Mouse (Mus musculus) midbrain, postnatal 0 days (tissue): Measurements from ENCODE around the gene Ccdc146. TPM values are rescaled to one million over a fixed set of nuclear protein-coding genes. Genes with fewer than 3 reads are reported as not detected.
A peak's percentile ranks its signal among the peaks of the same experiment; 100 is the strongest.

Experiments used
- ATAC-seq: fragments of 200-750 bp; cut with Nextera tagmentation; 2 replicates; pipeline ENCODE4 v1.8.0; 2017; ENCODE audit warnings: moderate number of reproducible peaks, mild to moderate bottlenecking, moderate TSS enrichment, moderate library complexity; ENCODE audit not compliant: low FRiP score
- DNase-seq: peaks from one replicate; pipeline ENCODE4 v3.0.0-alpha.2; 2015; ENCODE audit warnings: low spot score
- H3K27ac ChIP-seq: fragments of 300-500 bp; sonication (generic); 2 replicates; pipeline ENCODE4 v1.5.1; 2014; ENCODE audit warnings: low read depth, mild to moderate bottlenecking, low read length, mixed read lengths
- H3K27me3 ChIP-seq: fragments of 300-500 bp; sonication (generic); 2 replicates; pipeline ENCODE4 v1.6.1; 2014; ENCODE audit warnings: low read length, control low read depth, mixed read lengths; ENCODE audit not compliant: insufficient read depth
- H3K36me3 ChIP-seq: fragments of 300-500 bp; sonication (generic); 2 replicates; pipeline ENCODE4 v1.6.1; 2014; ENCODE audit warnings: low read length, control low read depth, mixed read lengths; ENCODE audit not compliant: insufficient read depth
- H3K4me1 ChIP-seq: fragments of 300-500 bp; sonication (generic); 2 replicates; pipeline ENCODE4 v1.6.1; 2014; ENCODE audit warnings: mild to moderate bottlenecking, control low read depth, antibody characterized with exemption, low read length, mixed read lengths; ENCODE audit not compliant: insufficient read depth
- H3K4me2 ChIP-seq: fragments of 300-500 bp; sonication (generic); 2 replicates; pipeline ENCODE4 v1.6.1; 2014; ENCODE audit warnings: low read depth, mild to moderate bottlenecking, low read length, mixed read lengths; ENCODE audit not compliant: poor library complexity, severe bottlenecking
- H3K4me3 ChIP-seq: fragments of 300-500 bp; sonication (generic); 2 replicates; pipeline ENCODE4 v1.5.1; 2014; ENCODE audit warnings: low read depth, mild to moderate bottlenecking, low read length, moderate library complexity
- H3K9ac ChIP-seq: fragments of 300-500 bp; sonication (generic); replicated peaks from 2 replicates; pipeline ENCODE4 v1.6.1; 2014; ENCODE audit warnings: mild to moderate bottlenecking, low read length, moderate library complexity, mixed read lengths; ENCODE audit not compliant: poor library complexity, severe bottlenecking
- H3K9me3 ChIP-seq: fragments of 300-500 bp; sonication (generic); 2 replicates; pipeline ENCODE4 v1.6.1; 2016; ENCODE audit warnings: low read length, control low read depth
- CTCF ChIP-seq: IDR thresholded peaks from 2 replicates; pipeline ENCODE4 v1.5.1; 2016; ENCODE audit warnings: antibody characterized with exemption, mild to moderate bottlenecking
- WGBS: fragments of 180-500 bp; shearing (Covaris S2); extraction: QIAGEN DNeasy Blood & Tissue Kit; methylation state at CpG from one replicate; pipeline ENCODE4 v1.1.7; 2014; 5-methylcytosine and 5-hydroxymethylcytosine counted together
- polyA plus RNA-seq: library from polyadenylated mRNA; unstranded; fragments of >200 nt; fragmentation: Nextera tagmentation; extraction: Ambion mirVana; gene quantifications from 2 replicates; pipeline ENCODE4 v1.2.1, GENCODE M21; 2015
- total RNA-seq: library from RNA; depleted of rRNA; stranded (reverse); fragments of >200 nt; gene quantifications from 2 replicates; pipeline ENCODE4 v1.2.3, GENCODE M21; 2014

Ccdc146 gene
- total and polyA plus RNA-seq, 2 experiments from 2014 or later, result 0.27 to 0.74 TPM

- Histone ChIP-seq H3K4me1 (no peaks in the 10 kb centered on the region), H3K4me3 (no peak overlapping the region), H3K36me3 (no peaks in the 10 kb centered on the region), H3K27me3 (no peaks in the 10 kb centered on the region), H3K9me3 (no peaks in the 10 kb centered on the region), H3K9ac (no peak overlapping the region), H3K4me2 (no peak overlapping the region), H3K27ac (no peak overlapping the region)
- no peak for TF ChIP-seq CTCF
- DNase-seq, result peak; percentile 12
- WGBS, result 56% methylated on average over 6 of the region's 6 CpGs
- ATAC-seq, result no peak
Observed at GRCm38 (mm10) chr5:21301011-21301410, 123.5 kb downstream of the Ccdc146 start.

DNA sequence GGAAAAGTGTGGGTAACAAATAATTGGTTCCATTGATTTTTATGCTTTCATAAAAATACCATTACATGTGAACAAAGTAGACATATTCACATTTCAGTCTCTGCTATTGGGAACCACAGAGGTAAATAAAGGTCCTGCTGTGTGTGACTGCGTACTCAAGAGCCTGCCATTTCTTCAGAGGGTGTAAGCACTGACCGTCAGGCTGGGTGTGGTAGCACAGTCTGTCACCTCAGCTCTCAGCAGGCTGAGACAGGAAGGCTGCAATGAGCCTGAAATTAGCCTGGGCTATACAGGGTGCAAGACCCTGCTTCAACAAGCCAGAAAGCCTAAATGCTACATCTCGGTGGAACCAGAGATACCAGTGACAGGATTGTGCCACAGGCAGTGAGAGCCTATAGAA, 124.4 kb downstream of the Ccdc146 start:
- H3K9ac ChIP-seq, result no peak overlapping the region
- H3K27me3 ChIP-seq, result no peaks in the 10 kb centered on the region
- H3K36me3 ChIP-seq, result no peaks in the 10 kb centered on the region
- no peak overlapping the region for H3K4me3 ChIP-seq
- no peak overlapping the region for H3K4me2 ChIP-seq
- DNase-seq (no peak), ATAC-seq (no peak)
- WGBS, result 96% methylated on average over 3 of the region's 3 CpGs
- no peak overlapping the region for H3K27ac ChIP-seq
- H3K4me1 ChIP-seq, result no peaks in the 10 kb centered on the region
- no peak for TF ChIP-seq CTCF
- H3K9me3 ChIP-seq, result no peaks in the 10 kb centered on the region

DNA sequence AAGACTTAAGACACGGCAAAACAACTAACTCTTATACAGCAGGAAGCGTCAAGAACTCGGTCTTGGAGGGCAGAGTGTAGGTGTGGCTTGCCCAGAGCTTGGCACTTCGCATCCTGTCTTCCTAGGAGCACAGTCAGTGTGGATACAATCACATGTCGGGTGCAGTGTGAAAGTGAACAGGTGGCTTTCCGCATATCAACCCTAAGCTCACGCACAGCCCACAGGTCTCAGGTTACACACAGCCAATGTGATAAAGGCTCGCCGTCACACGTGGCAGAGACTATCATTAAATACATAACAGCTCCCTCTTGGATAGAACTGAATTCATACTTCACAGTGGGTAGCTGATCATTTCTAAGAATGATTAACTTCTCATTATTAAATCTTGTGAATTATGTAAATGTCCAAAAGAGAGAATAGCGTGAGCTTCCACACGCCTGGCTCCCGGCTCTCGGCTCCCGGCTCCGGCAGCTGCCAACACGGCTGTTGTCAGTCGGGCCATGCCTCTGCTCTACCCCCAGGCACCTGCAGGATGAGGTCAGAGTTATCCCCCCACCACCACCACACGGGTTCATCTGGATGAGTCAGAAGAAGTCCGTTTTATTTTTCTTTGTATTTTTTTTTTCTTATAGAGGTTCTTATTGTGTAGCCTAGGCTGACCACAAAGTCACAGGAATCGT, 125.3 kb downstream of the Ccdc146 start:
- Histone ChIP-seq H3K4me1 (no peaks in the 10 kb centered on the region), H3K4me2 (no peak overlapping the region), H3K36me3 (no peaks in the 10 kb centered on the region), H3K4me3 (no peak overlapping the region), H3K27me3 (no peaks in the 10 kb centered on the region), H3K9me3 (no peaks in the 10 kb centered on the region), H3K27ac (no peak overlapping the region), H3K9ac (no peak overlapping the region)
- ATAC-seq (no peak), DNase-seq (no peak)
- no peak for TF ChIP-seq CTCF
- 74% methylated on average over 21 of the region's 21 CpGs for WGBS

- Histone ChIP-seq H3K27ac (no peak overlapping the region), H3K4me3 (no peak overlapping the region), H3K9ac (no peak overlapping the region), H3K4me1 (no peaks in the 10 kb centered on the region), H3K27me3 (no peaks in the 10 kb centered on the region), H3K9me3 (no peaks in the 10 kb centered on the region), H3K4me2 (no peak overlapping the region), H3K36me3 (no peaks in the 10 kb centered on the region)
- DNase-seq, result no peak
- ATAC-seq, result no peak
- WGBS, result 90% methylated on average over 7 of the region's 8 CpGs
- TF ChIP-seq CTCF, result no peak
Observed at GRCm38 (mm10) chr5:21295683-21296082, 128.8 kb downstream of the Ccdc146 start.

DNA sequence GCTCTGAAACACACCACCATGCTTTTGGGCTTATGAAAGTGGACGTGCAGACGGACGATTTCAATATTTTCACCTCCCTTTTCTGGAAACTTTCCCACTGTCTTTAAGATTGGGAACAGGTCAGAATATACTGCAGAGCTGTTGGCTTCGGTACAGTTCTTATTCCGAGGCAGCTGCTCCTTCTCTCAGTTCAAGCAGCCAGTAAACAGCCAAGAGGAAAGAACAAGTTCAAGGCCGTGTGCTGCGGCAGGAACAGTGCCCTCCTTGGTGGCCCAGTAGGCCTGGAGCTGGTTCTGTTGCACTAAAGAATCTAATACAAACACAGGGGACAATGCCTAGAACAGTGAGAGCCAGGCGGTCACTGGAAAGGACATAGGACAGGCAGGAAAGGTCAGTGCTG, 133.9 kb downstream of the Ccdc146 start:
- no peak for TF ChIP-seq CTCF
- no peak for ATAC-seq
- no peaks in the 10 kb centered on the region for H3K9me3 ChIP-seq
- no peak overlapping the region for H3K4me2 ChIP-seq
- no peak overlapping the region for H3K27ac ChIP-seq
- DNase-seq, result no peak
- H3K4me3 ChIP-seq, result no peak overlapping the region
- no peak overlapping the region for H3K9ac ChIP-seq
- H3K36me3 ChIP-seq, result no peaks in the 10 kb centered on the region
- WGBS, result 91% methylated on average over 8 of the region's 8 CpGs
- no peaks in the 10 kb centered on the region for H3K4me1 ChIP-seq
- no peaks in the 10 kb centered on the region for H3K27me3 ChIP-seq

DNA sequence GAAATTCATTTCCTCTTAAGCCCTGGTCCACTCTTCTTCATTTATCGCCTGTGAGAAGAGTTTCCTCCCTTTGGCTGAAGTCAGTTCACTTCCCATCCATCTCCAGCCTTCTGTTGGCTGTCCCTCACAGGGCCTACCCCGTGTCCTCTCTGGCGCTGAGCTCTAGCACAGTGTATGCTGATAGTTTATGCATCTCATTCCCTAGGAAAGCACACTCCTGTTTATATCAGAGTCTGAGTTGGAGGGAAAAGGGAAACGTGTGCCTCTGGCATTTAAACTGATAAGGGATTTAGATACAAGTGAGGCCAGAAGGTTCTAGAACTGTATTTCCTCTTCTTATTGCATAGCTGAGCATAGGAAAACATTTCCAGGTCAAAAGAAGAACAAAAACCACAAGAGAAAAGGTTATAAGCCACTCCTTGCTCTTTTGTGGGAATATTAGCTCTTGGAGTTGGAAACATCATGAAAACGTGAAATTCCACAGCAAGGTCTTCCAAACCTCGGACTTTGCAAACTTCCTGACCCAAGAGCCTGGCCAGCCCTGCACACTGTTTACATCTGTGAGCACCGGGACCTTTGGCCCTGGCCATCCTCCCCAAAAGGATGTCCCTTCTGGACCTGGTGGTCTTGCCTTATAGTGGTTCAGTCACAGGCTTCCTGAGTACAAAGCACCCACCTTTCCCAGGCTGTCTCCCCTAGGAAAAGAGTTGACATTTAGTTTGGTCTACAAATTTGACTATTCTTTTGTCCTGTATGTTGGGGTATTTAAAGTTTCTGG, 135.6 kb downstream of the Ccdc146 start:
- no peak overlapping the region for H3K4me2 ChIP-seq
- H3K36me3 ChIP-seq, result no peaks in the 10 kb centered on the region
- no peaks in the 10 kb centered on the region for H3K27me3 ChIP-seq
- 81% methylated on average over 7 of the region's 7 CpGs for WGBS
- DNase-seq (no peak), ATAC-seq (no peak)
- H3K9me3 ChIP-seq, result no peaks in the 10 kb centered on the region
- no peak for TF ChIP-seq CTCF
- no peak overlapping the region for H3K9ac ChIP-seq
- no peak overlapping the region for H3K27ac ChIP-seq
- H3K4me3 ChIP-seq, result no peak overlapping the region
- H3K4me1 ChIP-seq, result no peaks in the 10 kb centered on the region
